Mouse (Mus musculus) G1E (cell line): Measurements from ENCODE around the gene Gipc3.

Experiments
- CTCF ChIP-seq: IDR thresholded peaks from 2 replicates; pipeline ENCODE4 v1.5.1; 2012; ENCODE audit warnings: low read depth, low read length, inconsistent platforms, mixed read lengths
- TAL1 ChIP-seq: conservative IDR thresholded peaks from 2 replicates; pipeline ENCODE4 v1.6.1; 2012; ENCODE audit warnings: low read depth, low read length, inconsistent platforms, mixed read lengths

- TF ChIP-seq CTCF = no peak
- no peak for TF ChIP-seq TAL1
Measured at GRCm38 (mm10) chr10:81326858-81327257, 16.2 kb downstream of the Gipc3 start.
